Mouse (Mus musculus): Measurements from ENCODE around the gene Gm21304. TPM values are rescaled to one million over a fixed set of nuclear protein-coding genes. Genes with fewer than 3 reads are reported as not detected.

The Gm21304 gene
- polyA plus RNA-seq, 1 experiment from 2014 or later: not detected

Other genes with a start within 250 kb of the Gm21304 start
- not detected in 2 replicates for gene Gm21293, start 25.5 kb upstream of the Gm21304 start, polyA plus RNA-seq (2015; fragmentation: Nextera tagmentation; extraction: Ambion mirVana)
- not detected in 2 replicates for gene Gm6763, start 17.0 kb upstream of the Gm21304 start, polyA plus RNA-seq (2015; fragmentation: Nextera tagmentation; extraction: Ambion mirVana)
- not detected in 2 replicates for gene Gm8764, start 8.5 kb upstream of the Gm21304 start, polyA plus RNA-seq (2015; fragmentation: Nextera tagmentation; extraction: Ambion mirVana)
- not detected in 2 replicates for gene Gm21312, start 8.5 kb downstream of the Gm21304 start, polyA plus RNA-seq (2015; fragmentation: Nextera tagmentation; extraction: Ambion mirVana)
- gene Gm20765, start 17.0 kb downstream of the Gm21304 start, polyA plus RNA-seq (2015; fragmentation: Nextera tagmentation; extraction: Ambion mirVana): not detected in 2 replicates
- not detected in 2 replicates for gene Gm4340, start 25.5 kb downstream of the Gm21304 start, polyA plus RNA-seq (2015; fragmentation: Nextera tagmentation; extraction: Ambion mirVana)